Mouse (Mus musculus) CH12.LX (cell line): ENCODE results near the gene Kdm8. TPM values are rescaled to one million over a fixed set of nuclear protein-coding genes. Genes with fewer than 3 reads are reported as not detected.
A peak's percentile ranks its signal among the peaks of the same experiment; 100 is the strongest.

ENCODE experiments used
- DNase-seq: peaks from one replicate; pipeline ENCODE4 v3.0.0-alpha.2; 2013; ENCODE audit errors: extremely low read depth
- H3K27ac ChIP-seq: 2 replicates; pipeline ENCODE4 v1.5.1; 2012; ENCODE audit warnings: low read depth, mild to moderate bottlenecking, control low read depth, moderate library complexity; ENCODE audit not compliant: insufficient read depth
- H3K27me3 ChIP-seq: replicated peaks from 2 replicates; pipeline ENCODE3; 2012; ENCODE audit warnings: inconsistent platforms
- H3K36me3 ChIP-seq, 2 experiments: replicated peaks in 1 of 2; 2 replicates each; pipeline versions ENCODE3 to v1.6.1; 2012; ENCODE audit warnings: inconsistent platforms in 1 of 2, low read length in 1 of 2, mild to moderate bottlenecking in 1 of 2, mixed read lengths in 1 of 2, moderate library complexity in 1 of 2; ENCODE audit not compliant: control insufficient read depth in 1 of 2, insufficient read depth in 1 of 2
- H3K4me1 ChIP-seq, 2 experiments: 2 replicates each; pipeline ENCODE4 v1.6.1; 2012; ENCODE audit warnings: inconsistent platforms in 1 of 2, moderate library complexity in 1 of 2; ENCODE audit not compliant: insufficient read depth in 2 of 2, control insufficient read depth in 1 of 2
- H3K4me2 ChIP-seq: 2 replicates; pipeline ENCODE4 v1.6.1; 2012; ENCODE audit warnings: low read depth, mild to moderate bottlenecking, control low read depth; ENCODE audit not compliant: poor library complexity, insufficient read depth, severe bottlenecking
- H3K4me3 ChIP-seq, 3 experiments: fragments of 150-350 bp in 1 of 3; sonication (generic) in 1 of 3; replicated peaks in 1 of 3; 2 replicates each; pipeline versions ENCODE3 to v1.5.1; 2011 to 2012; ENCODE audit warnings: low read depth in 2 of 3, low read length in 2 of 3, mild to moderate bottlenecking in 2 of 3, moderate library complexity in 2 of 3, control low read depth in 1 of 3, improper control_type of control experiment in 1 of 3, inconsistent platforms in 1 of 3, mixed read lengths in 1 of 3; ENCODE audit not compliant: poor library complexity in 1 of 3
- H3K79me2 ChIP-seq: replicated peaks from 2 replicates; pipeline ENCODE4 v1.6.1; 2012; ENCODE audit warnings: mild to moderate bottlenecking, moderate library complexity; ENCODE audit not compliant: control insufficient read depth, poor library complexity, insufficient read depth, severe bottlenecking; ENCODE audit errors: extremely low read depth
- H3K9ac ChIP-seq: 2 replicates; pipeline ENCODE4 v1.6.1; 2012; ENCODE audit warnings: low read depth, mild to moderate bottlenecking, control low read depth, moderate library complexity; ENCODE audit not compliant: insufficient read depth
- H3K9me3 ChIP-seq: replicated peaks from 2 replicates; pipeline ENCODE3; 2012; ENCODE audit warnings: low read length, inconsistent platforms, mixed read lengths
- BHLHE40 ChIP-seq: IDR thresholded peaks from 2 replicates; pipeline ENCODE4 v1.6.1; 2011; ENCODE audit warnings: mild to moderate bottlenecking, low read depth, low read length, improper control_type of control experiment
- CHD1 ChIP-seq: IDR thresholded peaks from 2 replicates; pipeline ENCODE4 v1.6.1; 2012; ENCODE audit warnings: low read depth, low read length, improper control_type of control experiment, inconsistent platforms
- ELF1 ChIP-seq: IDR thresholded peaks from 2 replicates; pipeline ENCODE4 v1.6.1; 2014; ENCODE audit warnings: low read depth, mild to moderate bottlenecking, inconsistent platforms, low read length, improper control_type of control experiment
- EP300 ChIP-seq: IDR thresholded peaks from 2 replicates; pipeline ENCODE4 v1.6.1; 2011; ENCODE audit warnings: low read length, improper control_type of control experiment
- GABPA ChIP-seq: IDR thresholded peaks from 2 replicates; pipeline ENCODE4 v1.6.1; 2012; ENCODE audit warnings: low read depth, low read length, improper control_type of control experiment, inconsistent platforms; ENCODE audit not compliant: insufficient replicate concordance
- HCFC1 ChIP-seq: IDR thresholded peaks from 2 replicates; pipeline ENCODE4 v1.6.1; 2012; ENCODE audit warnings: low read depth, mild to moderate bottlenecking, inconsistent platforms, low read length, improper control_type of control experiment
- JUN ChIP-seq: IDR thresholded peaks from 2 replicates; pipeline ENCODE4 v1.6.1; 2011; ENCODE audit warnings: low read depth, mild to moderate bottlenecking, low read length, improper control_type of control experiment, moderate library complexity; ENCODE audit not compliant: insufficient read depth
- JUND ChIP-seq: conservative IDR thresholded peaks from 2 replicates; pipeline ENCODE4 v1.6.1; 2011; ENCODE audit warnings: low read depth, low read length, improper control_type of control experiment
- MAZ ChIP-seq: IDR thresholded peaks from 2 replicates; pipeline ENCODE4 v1.6.1; 2012; ENCODE audit warnings: low read depth, mild to moderate bottlenecking, inconsistent platforms, low read length, improper control_type of control experiment, moderate library complexity
- MEF2A ChIP-seq: IDR thresholded peaks from 2 replicates; pipeline ENCODE4 v1.6.1; 2014; ENCODE audit warnings: low read depth, mild to moderate bottlenecking, inconsistent platforms, low read length, improper control_type of control experiment, borderline replicate concordance
- MXI1 ChIP-seq: IDR thresholded peaks from 2 replicates; pipeline ENCODE4 v1.6.1; 2011; ENCODE audit warnings: mild to moderate bottlenecking, low read depth, low read length, improper control_type of control experiment
- MYC ChIP-seq: IDR thresholded peaks from 2 replicates; pipeline ENCODE4 v1.6.1; 2011; ENCODE audit warnings: low read depth, mild to moderate bottlenecking, improper control_type of control experiment, low read length
- PAX5 ChIP-seq: IDR thresholded peaks from 2 replicates; pipeline ENCODE4 v1.6.1; 2012; ENCODE audit warnings: low read length, inconsistent platforms, mixed read lengths
- POLR2AphosphoS2 ChIP-seq: IDR thresholded peaks from 2 replicates; pipeline ENCODE4 v1.6.1; 2011; ENCODE audit warnings: low read depth, low read length, improper control_type of control experiment
- RAD21 ChIP-seq: IDR thresholded peaks from 2 replicates; pipeline ENCODE4 v1.6.1; 2011; ENCODE audit warnings: low read depth, mild to moderate bottlenecking, low read length, improper control_type of control experiment, moderate library complexity
- RCOR1 ChIP-seq: conservative IDR thresholded peaks from 2 replicates; pipeline ENCODE4 v1.6.1; 2012; ENCODE audit warnings: low read depth, mild to moderate bottlenecking, inconsistent platforms, low read length, improper control_type of control experiment
- SIN3A ChIP-seq: IDR thresholded peaks from 2 replicates; pipeline ENCODE4 v1.6.1; 2012; ENCODE audit warnings: low read length, improper control_type of control experiment, inconsistent platforms
- TCF12 ChIP-seq: IDR thresholded peaks from 2 replicates; pipeline ENCODE4 v1.6.1; 2014; ENCODE audit warnings: low read depth, mild to moderate bottlenecking, inconsistent platforms, low read length, improper control_type of control experiment
- UBTF ChIP-seq: IDR thresholded peaks from 2 replicates; pipeline ENCODE4 v1.6.1; 2012; ENCODE audit warnings: low read depth, mild to moderate bottlenecking, inconsistent platforms, low read length, improper control_type of control experiment, moderate library complexity
- USF2 ChIP-seq: conservative IDR thresholded peaks from 2 replicates; pipeline ENCODE4 v1.6.1; 2011; ENCODE audit warnings: low read depth, low read length, improper control_type of control experiment
- ZMIZ1 ChIP-seq: IDR thresholded peaks from 2 replicates; pipeline ENCODE4 v1.6.1; 2012; ENCODE audit warnings: low read depth, mild to moderate bottlenecking, inconsistent platforms, low read length, improper control_type of control experiment
- ZNF384 ChIP-seq: IDR thresholded peaks from 2 replicates; pipeline ENCODE4 v1.6.1; 2012; ENCODE audit warnings: low read depth, low read length, improper control_type of control experiment, inconsistent platforms
- dilution Hi-C: fragments of 300-500 bp; cut with MboI; formaldehyde crosslinking; loops from 2 replicates; pipeline ENCODE4 v1.14.3; 2020; ENCODE audit warnings: low sequenced_read_pairs; ENCODE audit not compliant: extremely low pct_unique_long_range_greater_than_20kb, extremely low pct_ligation_motif_present
- in situ Hi-C: fragments of 300-500 bp; cut with MboI; formaldehyde crosslinking; loops from 3 replicates; pipeline ENCODE4 v1.14.3; 2019; ENCODE audit warnings: low sequenced_read_pairs, low pct_ligation_motif_present, low pct_unique_long_range_greater_than_20kb, mixed read lengths
- polyA plus RNA-seq: library from polyadenylated mRNA; unstranded; fragments of >175 nt; gene quantifications from 2 replicates; pipeline ENCODE4 v1.2.1, GENCODE M21; 2012; ENCODE audit warnings: low read depth; ENCODE audit not compliant: insufficient read length
- total RNA-seq, 2 experiments: library from RNA; depleted of rRNA; stranded (reverse); fragments of 300-350 nt in 1 of 2; fragments of >200 nt in 1 of 2; gene quantifications; 2 replicates each; pipeline ENCODE4 v1.2.3; 2012 to 2014

Gene Kdm8
- total and polyA plus RNA-seq, 3 experiments: 5.0 to 8.7 (median 6.6) TPM

- Histone ChIP-seq H3K27me3 (no peaks in the 10 kb centered on the region), H3K27ac (no peak overlapping the region)
- in situ Hi-C loops: no loop called here
These were observed 406 bp upstream of the Kdm8 start for GRCm38 (mm10) chr7:125444076-125444463.

GRCm38 (mm10) chr7:125450678-125451077 is 6.2 kb downstream of the Kdm8 start:
- H3K9me3 ChIP-seq: peaks cover 7% of the 10 kb centered on the region
- H3K4me1 ChIP-seq: peaks cover 0 to 7% of the 10 kb centered on the region in 2 experiments; a peak in 1 of 4 replicates
- H3K27ac ChIP-seq: no peak overlapping the region
- H3K4me2 ChIP-seq: no peak overlapping the region
- no peak overlapping the region for H3K4me3 ChIP-seq
- dilution Hi-C loops (no loop called here), in situ Hi-C loops (no loop called here)
- DNase-seq: no peak
- no peaks in the 10 kb centered on the region for H3K27me3 ChIP-seq
- H3K9ac ChIP-seq: no peak overlapping the region
- H3K36me3 ChIP-seq: peaks cover 0 to 69% of the 10 kb centered on the region in 2 experiments
- no peak for TF ChIP-seq USF2
- TF ChIP-seq RCOR1: no peak
- no peak for TF ChIP-seq MYC
- no peak for TF ChIP-seq JUND
- TF ChIP-seq RAD21: no peak
- TF ChIP-seq UBTF: no peak
- TF ChIP-seq EP300: no peak
- no peak for TF ChIP-seq PAX5
- no peak for TF ChIP-seq ZMIZ1
- no peak for TF ChIP-seq MXI1
- TF ChIP-seq CHD1: no peak
- TF ChIP-seq POLR2AphosphoS2: no peak
- TF ChIP-seq TCF12: no peak
- TF ChIP-seq MAZ: no peak
- no peak for TF ChIP-seq ZNF384
- TF ChIP-seq SIN3A: no peak
- no peak for TF ChIP-seq ELF1
- H3K79me2 ChIP-seq: no peaks in the 10 kb centered on the region

More at GRCm38 (mm10) chr7:125444076-125444463, 406 bp upstream of the Kdm8 start:
- TF ChIP-seq HCFC1: no peak
- TF ChIP-seq GABPA: no peak
- TF ChIP-seq JUN: no peak
- no peak for TF ChIP-seq ZNF384
- no peak for TF ChIP-seq MEF2A
- no peak for TF ChIP-seq BHLHE40
- Histone ChIP-seq H3K4me3 (peak overlapping the region; percentile 73 to 85 (median 81)), H3K4me2 (peak overlapping the region; percentile 72), H3K9ac (peak overlapping the region; percentile 96), H3K9me3 (peaks cover 12% of the 10 kb centered on the region), H3K36me3 (peaks cover 0 to 10% of the 10 kb centered on the region in 2 experiments), H3K4me1 (peaks cover 0 to 16% of the 10 kb centered on the region in 2 experiments; a peak in 2 of 4 replicates), H3K79me2 (no peaks in the 10 kb centered on the region)
- dilution Hi-C loops: no loop called here
- no peak for DNase-seq
